Mouse (Mus musculus) hindbrain, embryonic 12.5 days (tissue): ENCODE data around the gene Pkn3. TPM values are rescaled to one million over a fixed set of nuclear protein-coding genes. Genes with fewer than 3 reads are reported as not detected.

ENCODE experiments used
- ATAC-seq: fragments of 200-750 bp; cut with Nextera tagmentation; 2 replicates; pipeline ENCODE4 v1.8.0; 2017; ENCODE audit warnings: moderate TSS enrichment; ENCODE audit not compliant: low FRiP score
- H3K27ac ChIP-seq: fragments of 300-500 bp; sonication (generic); 2 replicates; pipeline ENCODE4 v1.5.1; 2016; ENCODE audit warnings: mild to moderate bottlenecking
- H3K27me3 ChIP-seq: fragments of 300-500 bp; sonication (generic); 2 replicates; pipeline ENCODE4 v1.6.1; 2016; ENCODE audit warnings: mild to moderate bottlenecking
- H3K36me3 ChIP-seq: fragments of 300-500 bp; sonication (generic); 2 replicates; pipeline ENCODE4 v1.6.1; 2016; ENCODE audit warnings: mild to moderate bottlenecking
- H3K4me1 ChIP-seq: fragments of 300-500 bp; sonication (generic); 2 replicates; pipeline ENCODE4 v1.6.1; 2016
- H3K4me2 ChIP-seq: fragments of 300-500 bp; sonication (generic); replicated peaks from 2 replicates; pipeline ENCODE4 v1.6.1; 2016; ENCODE audit warnings: mild to moderate bottlenecking
- H3K4me3 ChIP-seq: fragments of 300-500 bp; sonication (generic); 2 replicates; pipeline ENCODE4 v1.5.1; 2016; ENCODE audit warnings: mild to moderate bottlenecking
- H3K9ac ChIP-seq: fragments of 300-500 bp; sonication (generic); 2 replicates; pipeline ENCODE4 v1.6.1; 2016; ENCODE audit warnings: mild to moderate bottlenecking, moderate library complexity
- H3K9me3 ChIP-seq: fragments of 300-500 bp; sonication (generic); replicated peaks from 2 replicates; pipeline ENCODE4 v1.6.1; 2016; ENCODE audit warnings: mild to moderate bottlenecking
- WGBS: fragments of 180-500 bp; shearing (Covaris S2); methylation state at CpG from one replicate; pipeline ENCODE4 v1.1.7; 2016; 5-methylcytosine and 5-hydroxymethylcytosine counted together
- polyA plus RNA-seq: library from polyadenylated mRNA; unstranded; fragments of >200 nt; fragmentation: Nextera tagmentation; extraction: Ambion mirVana; gene quantifications from 2 replicates; pipeline ENCODE4 v1.2.1, GENCODE M21; 2016

Pkn3 gene
- polyA plus RNA-seq, 1 experiment from 2014 or later: 7.2 TPM

DNA sequence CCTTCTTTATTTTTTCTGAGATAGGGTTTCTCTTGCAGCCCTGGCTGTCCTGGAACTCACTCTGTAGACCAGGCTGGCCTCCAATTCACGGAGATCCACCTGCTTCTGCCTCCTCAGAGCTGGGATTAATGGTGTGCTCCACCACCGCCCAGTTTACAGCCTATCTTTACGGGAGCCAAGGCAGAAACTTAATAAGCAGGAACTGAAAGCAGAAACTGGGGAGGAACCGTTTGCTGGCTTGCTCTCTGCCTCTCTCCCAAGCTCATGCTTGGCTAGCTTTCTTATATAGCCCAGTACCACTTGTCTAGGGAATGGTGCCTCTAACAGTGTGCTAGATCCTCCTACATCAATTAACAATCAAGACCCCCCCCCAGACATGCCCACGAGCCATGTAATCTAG, 6.6 kb downstream of the Pkn3 start:
- peak overlapping the region; percentile 46 for H3K4me2 ChIP-seq
- no peaks in the 10 kb centered on the region; the same call in 1 of the 2 replicates for H3K36me3 ChIP-seq
- H3K27ac ChIP-seq: no peak overlapping the region
- no peaks in the 10 kb centered on the region for H3K27me3 ChIP-seq
- no peaks in the 10 kb centered on the region for H3K9me3 ChIP-seq
- 0 out of 2 replicates have a peak overlapping the region, but pooled peaks have one; percentile 35 for H3K9ac ChIP-seq
- 47% methylated on average over 5 of the region's 5 CpGs for WGBS
- H3K4me3 ChIP-seq: 0 out of 2 replicates have a peak overlapping the region, but pooled peaks have one; percentile 18
- H3K4me1 ChIP-seq: peaks cover 11% of the 10 kb centered on the region
- no peak for ATAC-seq

DNA sequence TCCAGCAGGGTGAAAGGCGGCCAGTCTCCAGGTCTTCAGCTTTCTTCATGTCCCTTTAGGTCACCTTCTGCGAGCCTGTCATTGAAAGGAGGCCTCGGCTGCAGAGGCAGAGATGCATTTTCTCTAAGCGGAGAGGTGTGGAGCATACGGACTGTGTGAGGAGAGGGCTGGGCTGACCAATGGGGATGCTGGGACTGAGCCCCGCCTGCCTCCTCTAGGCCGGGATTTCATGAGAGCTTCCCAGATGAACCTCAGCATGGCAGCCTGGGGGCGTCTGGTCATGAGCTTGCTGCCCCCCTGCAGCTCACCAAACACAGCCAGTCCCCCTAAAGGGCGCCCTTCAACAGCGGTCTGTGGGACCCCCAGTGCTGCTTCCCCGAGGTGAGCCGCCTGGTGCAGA, 7.1 kb downstream of the Pkn3 start:
- H3K36me3 ChIP-seq: no peaks in the 10 kb centered on the region; the same call in 1 of the 2 replicates
- H3K4me1 ChIP-seq: peaks cover 11% of the 10 kb centered on the region
- peak overlapping the region; percentile 35 for H3K9ac ChIP-seq
- H3K27ac ChIP-seq: no peak overlapping the region
- H3K27me3 ChIP-seq: no peaks in the 10 kb centered on the region
- 8% methylated on average over 12 of the region's 12 CpGs for WGBS
- H3K4me3 ChIP-seq: peak overlapping the region; percentile 18
- H3K9me3 ChIP-seq: no peaks in the 10 kb centered on the region
- H3K4me2 ChIP-seq: peak overlapping the region; percentile 46
- ATAC-seq: peak; percentile 80

DNA sequence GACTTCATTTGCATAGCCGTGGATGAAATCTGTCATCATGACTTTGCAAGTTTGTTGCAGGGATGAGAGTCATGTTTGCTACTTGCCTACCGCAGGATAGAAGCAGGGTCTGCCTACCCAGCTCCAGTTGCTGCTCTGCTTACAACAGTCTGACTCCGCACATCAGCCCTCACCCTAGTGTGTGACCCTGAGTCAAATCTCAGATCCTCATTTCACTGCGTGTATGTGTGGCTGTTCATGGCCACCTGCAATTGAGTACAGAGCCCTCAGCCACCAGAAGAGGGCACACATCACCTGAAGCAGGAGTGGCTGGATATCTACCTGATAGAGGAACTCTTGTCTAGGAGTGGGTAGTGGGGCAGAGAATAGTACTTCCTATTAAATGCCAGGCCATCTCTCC, 9.8 kb downstream of the Pkn3 start:
- H3K4me1 ChIP-seq: peaks cover 12% of the 10 kb centered on the region
- WGBS: 92% methylated on average over 4 of the region's 4 CpGs

DNA sequence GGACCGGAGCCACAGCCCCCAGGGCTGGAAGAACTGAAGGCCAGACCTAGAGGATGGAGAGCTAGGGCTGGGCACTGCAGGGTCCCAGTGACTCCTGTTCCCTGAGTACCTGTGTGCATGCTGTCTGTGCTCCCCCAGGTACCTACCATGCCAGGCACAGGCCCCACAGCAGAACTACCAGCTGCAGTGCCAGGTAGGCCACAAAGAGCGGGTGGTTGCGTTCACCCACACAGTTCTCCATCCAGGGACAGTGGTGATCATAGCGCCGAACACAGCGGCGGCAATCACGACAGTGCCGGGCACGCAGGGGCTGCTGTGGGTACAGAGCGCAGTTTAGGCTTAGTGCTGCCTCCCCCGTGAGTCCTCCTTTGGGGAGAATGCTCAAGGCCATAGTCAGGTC, 14.0 kb downstream of the Pkn3 start:
- no peak overlapping the region for H3K4me2 ChIP-seq
- peaks cover 19% of the 10 kb centered on the region for H3K36me3 ChIP-seq
- 96% methylated on average over 12 of the region's 12 CpGs for WGBS
- ATAC-seq: no peak
- no peak overlapping the region; the same call in 1 of the 2 replicates for H3K9ac ChIP-seq
- H3K27me3 ChIP-seq: no peaks in the 10 kb centered on the region
- no peak overlapping the region for H3K4me3 ChIP-seq
- no peak overlapping the region for H3K27ac ChIP-seq
- peaks cover 18% of the 10 kb centered on the region for H3K4me1 ChIP-seq
- no peaks in the 10 kb centered on the region for H3K9me3 ChIP-seq

More for the DNA sequence above, 9.8 kb downstream of the Pkn3 start:
- Histone ChIP-seq H3K9me3 (no peaks in the 10 kb centered on the region), H3K4me3 (no peak overlapping the region), H3K36me3 (peaks cover 12% of the 10 kb centered on the region), H3K9ac (no peak overlapping the region), H3K27ac (no peak overlapping the region), H3K27me3 (no peaks in the 10 kb centered on the region), H3K4me2 (no peak overlapping the region)
- ATAC-seq: no peak

DNA sequence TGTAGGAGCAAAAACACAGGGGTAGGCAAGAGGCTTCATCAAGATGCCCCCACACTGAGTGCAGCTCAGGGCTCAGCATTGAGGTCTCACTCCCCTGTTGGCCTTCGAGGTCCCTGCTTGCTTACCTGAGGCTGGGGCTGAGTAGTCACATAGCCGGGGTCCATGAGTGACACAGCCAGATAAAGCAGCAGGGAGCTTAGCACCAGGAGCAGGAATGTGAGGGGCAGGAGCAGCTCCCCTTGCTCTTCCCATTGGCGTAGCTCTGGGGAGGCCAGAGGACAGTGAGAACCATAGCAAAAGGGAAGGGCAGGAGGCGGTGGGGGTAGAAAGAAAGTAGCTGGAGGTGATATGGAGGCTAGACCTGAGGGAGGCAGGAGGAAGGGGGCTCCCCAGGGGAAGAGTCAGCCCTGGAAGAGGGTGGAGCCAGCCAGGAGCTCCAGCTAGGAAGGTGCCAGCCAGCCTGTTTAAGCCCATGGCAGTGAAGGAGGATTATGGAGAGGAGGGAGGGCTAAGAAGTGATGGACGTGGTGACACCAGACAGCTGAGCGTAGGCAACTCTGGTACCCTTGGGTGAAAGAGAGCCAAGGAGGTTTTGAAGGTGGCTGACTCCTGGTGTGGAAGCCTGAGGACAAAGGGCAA, 14.9 kb downstream of the Pkn3 start:
- no peak for ATAC-seq
- H3K27ac ChIP-seq: no peak overlapping the region
- WGBS: 57% methylated on average over 6 of the region's 6 CpGs
- H3K9ac ChIP-seq: no peak overlapping the region
- H3K4me2 ChIP-seq: peak overlapping the region; percentile 76
- no peaks in the 10 kb centered on the region for H3K27me3 ChIP-seq
- peaks cover 25% of the 10 kb centered on the region for H3K36me3 ChIP-seq
- peaks cover 18% of the 10 kb centered on the region for H3K4me1 ChIP-seq
- peak overlapping the region; percentile 58 for H3K4me3 ChIP-seq
- H3K9me3 ChIP-seq: no peaks in the 10 kb centered on the region

DNA sequence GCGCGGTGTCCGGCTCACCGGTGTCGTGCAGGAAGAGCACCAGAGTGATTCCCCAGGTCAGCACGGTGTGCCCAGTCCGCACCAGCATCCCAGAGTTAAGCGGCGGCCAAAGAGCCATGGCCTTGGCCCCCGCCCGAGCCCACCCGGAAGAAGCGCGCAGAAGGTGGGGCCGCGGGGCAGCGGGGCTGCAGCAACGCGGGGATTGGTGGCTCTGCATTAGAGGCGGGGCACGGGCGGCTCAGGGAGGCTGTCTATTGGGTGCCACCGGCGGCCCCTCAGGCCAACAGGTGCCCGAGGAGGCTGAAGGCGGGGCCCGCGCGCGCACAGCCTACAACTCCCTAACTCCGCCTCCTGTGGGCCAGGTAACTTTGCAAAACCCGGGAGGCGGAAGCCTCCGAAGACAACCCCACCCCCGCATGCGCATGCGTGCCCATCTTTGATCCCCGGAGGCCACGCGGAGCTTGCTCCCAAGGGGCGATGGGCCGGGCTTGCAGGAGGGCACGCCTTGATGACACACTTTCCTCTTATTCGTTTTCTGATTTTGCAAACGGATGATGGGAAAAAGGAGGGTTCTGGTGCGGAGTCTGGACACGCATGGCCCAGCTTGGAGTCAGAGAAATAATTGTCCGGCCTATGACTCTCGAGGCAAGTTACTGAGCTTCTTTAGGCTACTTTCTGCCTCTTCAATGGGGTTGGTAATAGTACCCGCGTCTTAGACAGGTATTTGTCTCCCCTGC, 16.2 kb downstream of the Pkn3 start, which contains the start of gene Zdhhc12:
Gene Zdhhc12, minus strand, starts transcription at position 178 of the 737 bp plus-strand sequence.
- ATAC-seq: peak; percentile 92

DNA sequence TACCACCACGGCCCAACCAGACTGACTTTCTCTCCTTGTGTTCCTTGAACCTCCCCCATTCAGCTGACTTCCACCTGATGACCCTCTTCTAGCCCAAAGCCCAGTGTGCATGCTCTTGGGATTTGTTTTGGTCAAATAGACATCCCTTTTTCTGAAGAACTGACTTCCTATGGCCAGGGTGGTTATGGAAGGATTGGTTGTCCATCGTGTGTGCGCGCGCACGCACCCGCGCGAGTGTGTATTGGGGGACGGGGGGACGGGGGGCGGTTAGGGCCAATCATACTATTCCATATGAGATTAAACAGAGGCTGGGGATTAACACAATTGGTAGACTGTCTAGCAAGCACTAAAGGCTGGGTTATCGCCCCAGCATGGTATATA, 16.7 kb downstream of the Pkn3 start:
- H3K36me3 ChIP-seq: peaks cover 40% of the 10 kb centered on the region
- 0 out of 2 replicates have a peak overlapping the region, but pooled peaks have one; percentile 40 for H3K27ac ChIP-seq

More for the DNA sequence above, 16.2 kb downstream of the Pkn3 start, which contains the start of gene Zdhhc12:
- Histone ChIP-seq H3K9ac (peak within 1 kb of the TSS; percentile 71), H3K27me3 (no peaks in the 10 kb centered on the region), H3K9me3 (no peaks in the 10 kb centered on the region), H3K27ac (0 out of 2 replicates have a peak within 1 kb of the TSS, but pooled peaks have one; percentile 40), H3K36me3 (peaks cover 34% of the 10 kb centered on the region), H3K4me2 (peak within 1 kb of the TSS; percentile 76), H3K4me3 (peak within 1 kb of the TSS; percentile 58), H3K4me1 (peaks cover 18% of the 10 kb centered on the region)
- under 1% methylated on average over 50 of the region's 51 CpGs for WGBS

DNA sequence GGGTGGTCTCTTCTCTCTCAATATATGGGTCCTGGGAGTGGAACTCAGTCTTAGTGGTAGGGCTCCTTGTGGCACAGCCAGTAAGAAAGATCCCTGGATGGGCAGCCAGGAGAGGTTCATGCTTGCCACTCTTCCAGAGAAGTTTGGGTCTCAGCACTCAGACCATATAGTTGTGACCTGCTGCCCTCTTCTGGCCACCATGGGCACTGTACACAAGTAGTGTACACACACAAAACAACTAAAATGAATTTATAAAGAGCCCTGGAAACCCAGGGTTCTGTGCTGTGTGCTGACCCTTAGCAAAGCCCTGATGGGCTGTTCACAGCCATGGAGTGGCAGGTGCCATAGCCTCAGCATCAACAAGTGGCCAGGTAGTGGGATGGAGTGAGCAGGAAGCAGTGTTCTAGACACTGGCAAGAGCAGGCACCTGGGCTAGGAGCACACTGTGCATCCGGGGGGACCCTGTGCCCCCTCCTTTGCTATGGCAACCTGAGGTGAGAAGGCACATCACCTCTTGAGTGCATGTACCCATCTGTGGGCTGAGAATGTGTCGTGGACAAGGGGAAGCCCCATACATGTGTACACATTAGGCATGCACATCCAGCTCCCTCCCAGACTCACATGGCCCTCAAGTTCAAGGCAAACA, 18.5 kb downstream of the Pkn3 start:
- H3K4me2 ChIP-seq: no peak overlapping the region
- H3K36me3 ChIP-seq: peaks cover 52% of the 10 kb centered on the region
- no peaks in the 10 kb centered on the region for H3K27me3 ChIP-seq
- H3K27ac ChIP-seq: no peak overlapping the region
- no peak for ATAC-seq
- no peak overlapping the region for H3K9ac ChIP-seq
- 87% methylated on average over 2 of the region's 2 CpGs for WGBS
- peaks cover 18% of the 10 kb centered on the region for H3K4me1 ChIP-seq
- no peaks in the 10 kb centered on the region for H3K9me3 ChIP-seq
- no peak overlapping the region for H3K4me3 ChIP-seq

More for the DNA sequence above, 16.7 kb downstream of the Pkn3 start:
- ATAC-seq: 0 out of 2 replicates have a peak, but pooled peaks have one; percentile 3
- H3K27me3 ChIP-seq: no peaks in the 10 kb centered on the region
- 2% methylated on average over 13 of the region's 13 CpGs for WGBS
- H3K9ac ChIP-seq: peak overlapping the region; percentile 71
- H3K4me3 ChIP-seq: peak overlapping the region; percentile 58
- peak overlapping the region; percentile 76 for H3K4me2 ChIP-seq
- peaks cover 18% of the 10 kb centered on the region for H3K4me1 ChIP-seq
- H3K9me3 ChIP-seq: no peaks in the 10 kb centered on the region

DNA sequence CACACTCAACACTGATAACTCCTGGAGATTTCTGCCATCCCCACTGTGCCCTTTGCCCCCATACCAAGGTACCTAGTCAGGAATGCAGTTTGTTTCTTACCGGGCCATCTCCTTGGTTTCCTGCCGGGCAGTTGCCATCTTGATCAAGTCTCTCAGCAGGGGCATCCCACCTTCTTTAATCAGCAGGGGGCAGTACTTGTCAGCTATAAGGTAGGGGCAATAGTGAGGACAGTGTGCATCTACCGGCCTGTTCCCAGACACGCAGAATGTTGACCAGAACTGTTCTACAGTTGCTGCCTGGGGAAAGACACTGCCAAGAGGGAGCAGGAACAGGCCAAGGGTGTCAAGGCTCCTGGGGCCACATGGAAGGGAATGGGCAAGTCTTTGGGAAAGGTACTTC, 22.7 kb downstream of the Pkn3 start:
- ATAC-seq: no peak
- Histone ChIP-seq H3K27ac (no peak overlapping the region), H3K4me3 (no peak overlapping the region), H3K36me3 (peaks cover 85% of the 10 kb centered on the region), H3K27me3 (no peaks in the 10 kb centered on the region), H3K4me2 (no peak overlapping the region), H3K4me1 (no peaks in the 10 kb centered on the region), H3K9me3 (no peaks in the 10 kb centered on the region), H3K9ac (no peak overlapping the region)
- 70% methylated on average over 4 of the region's 4 CpGs for WGBS

DNA sequence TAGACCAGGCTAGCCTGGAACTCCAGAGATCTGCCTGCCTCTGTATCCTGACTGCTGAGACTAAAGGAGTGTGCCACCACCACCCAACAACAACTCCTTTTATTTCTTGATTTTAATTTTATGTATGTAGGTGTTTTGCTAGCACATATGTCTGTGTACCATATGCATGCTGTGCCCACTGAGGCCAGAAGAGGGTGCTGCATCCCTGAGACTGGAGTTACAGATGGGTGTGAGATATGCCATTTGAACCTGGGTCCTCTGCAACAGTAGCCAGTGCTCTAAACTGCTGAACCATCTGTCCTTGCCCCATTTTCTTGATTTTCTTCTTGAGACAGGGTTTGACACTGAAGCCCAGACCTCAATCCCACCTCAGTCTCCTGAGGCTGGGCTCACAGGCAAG, 28.9 kb downstream of the Pkn3 start:
- no peaks in the 10 kb centered on the region for H3K9me3 ChIP-seq
- ATAC-seq: no peak
- no peak overlapping the region for H3K9ac ChIP-seq
- H3K4me2 ChIP-seq: no peak overlapping the region
- no peaks in the 10 kb centered on the region for H3K27me3 ChIP-seq
- H3K36me3 ChIP-seq: peaks cover 90% of the 10 kb centered on the region
- no peaks in the 10 kb centered on the region for H3K4me1 ChIP-seq
- H3K4me3 ChIP-seq: no peak overlapping the region
- H3K27ac ChIP-seq: no peak overlapping the region

DNA sequence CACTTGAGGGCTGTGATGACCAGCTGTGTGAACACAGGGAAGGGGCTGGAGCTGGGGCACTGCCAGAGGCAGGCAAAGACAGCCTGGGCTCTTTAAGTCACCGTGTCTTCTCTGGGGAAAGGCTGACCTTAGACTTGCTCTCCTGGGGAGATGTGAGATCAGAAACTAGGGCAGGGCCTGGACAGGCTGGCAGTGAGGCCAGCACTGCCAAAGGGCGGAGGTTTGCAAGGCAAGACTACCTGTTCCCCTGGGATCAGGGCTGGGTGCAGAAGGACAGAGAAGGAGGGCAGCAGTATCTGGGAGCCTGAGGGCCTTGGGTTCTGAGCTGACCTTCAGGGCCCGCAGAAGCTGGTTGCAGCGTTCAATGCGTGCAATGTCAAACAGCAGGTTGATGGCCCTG, 30.2 kb downstream of the Pkn3 start:
- ATAC-seq: no peak
- 89% methylated on average over 5 of the region's 5 CpGs for WGBS

DNA sequence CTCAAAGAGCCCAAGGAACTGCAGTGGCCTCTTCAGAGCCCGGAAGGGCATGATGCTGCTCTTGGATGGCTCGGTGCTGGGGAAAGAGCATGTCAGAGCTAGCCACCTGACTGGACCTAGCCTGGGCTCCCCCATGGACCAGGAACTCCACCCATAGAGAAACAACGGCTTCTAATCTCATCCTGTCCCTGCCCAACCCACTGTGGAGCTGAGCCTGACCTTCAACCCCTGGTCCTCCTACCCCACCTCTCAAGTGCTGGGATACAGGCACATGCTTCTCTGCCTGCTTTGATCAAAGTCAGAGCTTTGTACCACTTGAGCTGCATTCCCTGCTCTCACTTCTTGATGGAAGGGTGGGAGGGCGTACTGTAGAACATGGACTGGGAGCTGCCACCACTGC, 30.8 kb downstream of the Pkn3 start:
- Histone ChIP-seq H3K27me3 (no peaks in the 10 kb centered on the region), H3K36me3 (peaks cover 86% of the 10 kb centered on the region), H3K27ac (no peak overlapping the region), H3K9ac (no peak overlapping the region), H3K9me3 (no peaks in the 10 kb centered on the region), H3K4me1 (no peaks in the 10 kb centered on the region), H3K4me2 (no peak overlapping the region), H3K4me3 (no peak overlapping the region)
- 95% methylated on average over 4 of the region's 4 CpGs for WGBS
- ATAC-seq: no peak

More for the DNA sequence above, 30.2 kb downstream of the Pkn3 start:
- Histone ChIP-seq H3K4me3 (no peak overlapping the region), H3K9me3 (no peaks in the 10 kb centered on the region), H3K27me3 (no peaks in the 10 kb centered on the region), H3K4me2 (no peak overlapping the region), H3K36me3 (peaks cover 86% of the 10 kb centered on the region), H3K4me1 (no peaks in the 10 kb centered on the region), H3K27ac (no peak overlapping the region), H3K9ac (0 out of 2 replicates have a peak overlapping the region, but pooled peaks have one; percentile 9)
